In genomic region chr4:49521346-49521745, GRCm38 (mm10) we compare ENCODE assay signal across 8 mouse cellular contexts. TPM values are rescaled to one million over a fixed set of nuclear protein-coding genes. Genes with fewer than 3 reads are reported as not detected.
DNase-seq lines count a peak whose midpoint lies in the region; ATAC-seq and TF ChIP-seq lines count a peak whose summit lies in the region.

No protein-coding gene starts in this region.

- WGBS in cerebellum, adult 2 months, result under 1% methylated on average over 17 of the region's 17 CpGs
- WGBS in forebrain, embryonic 12.5 days, result under 1% methylated on average over 17 of the region's 17 CpGs
- WGBS in liver, embryonic 14.5 days (ENCODE audit: insufficient replicate concordance), result under 1% methylated on average over 15 of the region's 17 CpGs

- H3K9me3 ChIP-seq in E14TG2a.4 (ENCODE audit: low read length), result no peaks in the 10 kb centered on the region
- no peaks in the 10 kb centered on the region for H3K9me3 ChIP-seq in forebrain, embryonic 12.5 days
- no peaks in the 10 kb centered on the region for H3K9me3 ChIP-seq in liver, embryonic 14.5 days (ENCODE audit: control insufficient read depth, low read length)

- H3K36me3 ChIP-seq in E14TG2a.4 (ENCODE audit: insufficient read depth, low read length), result peaks cover 19% of the 10 kb centered on the region
- peaks cover 14% of the 10 kb centered on the region; the same call in 1 of the 2 replicates for H3K36me3 ChIP-seq in forebrain, embryonic 12.5 days (replicated peaks)
- peaks cover 4% of the 10 kb centered on the region; the same call in 1 of the 2 replicates for H3K36me3 ChIP-seq in liver, embryonic 14.5 days (replicated peaks; ENCODE audit: control insufficient read depth, insufficient read depth, low read depth)

- no peak for TF ChIP-seq POLR2A in cerebellum, adult 2 months (IDR thresholded peaks at IDR 0.05; ENCODE audit: borderline replicate concordance, insufficient read depth, low read length)

- H3K27ac ChIP-seq in cerebellum, adult 2 months (ENCODE audit: insufficient read depth, low read length), result no peak overlapping the region
- H3K27ac ChIP-seq in forebrain, embryonic 12.5 days, result 0 out of 2 replicates have a peak overlapping the region, but pooled peaks have one; percentile 13
- no peak overlapping the region for H3K27ac ChIP-seq in liver, embryonic 14.5 days

- TF ChIP-seq CTCF in cerebellum, adult 2 months (IDR thresholded peaks at IDR 0.05; ENCODE audit: borderline replicate concordance, insufficient read depth, low read depth, low read length), result no peak
- no peak for TF ChIP-seq CTCF in E14TG2a.4 (conservative IDR thresholded peaks at IDR 0.05; ENCODE audit: low read length)
- peak; percentile 26; the same call in 1 of the 2 replicates for TF ChIP-seq CTCF in liver, embryonic 14.5 days (IDR thresholded peaks at IDR 0.05; ENCODE audit: low read depth)

- no peak; the same call in 1 of the 2 replicates for ATAC-seq in forebrain, embryonic 12.5 days (ENCODE audit: low FRiP score)
- ATAC-seq in liver, embryonic 14.5 days (ENCODE audit: insufficient read depth), result peak; percentile 48

- peak overlapping the region; percentile 80 for H3K4me3 ChIP-seq in cerebellum, adult 2 months (replicated peaks; ENCODE audit: insufficient read depth, low read depth, low read length)
- peak overlapping the region; percentile 89 for H3K4me3 ChIP-seq in E14TG2a.4 (replicated peaks; ENCODE audit: low read length)
- peak overlapping the region; percentile 70 for H3K4me3 ChIP-seq in forebrain, embryonic 12.5 days (replicated peaks)
- peak overlapping the region; percentile 78 to 88 for H3K4me3 ChIP-seq in liver, embryonic 14.5 days (ENCODE audit: insufficient read depth in 1 of 2, low read depth in 2 of 2, low read length in 2 of 2)

- no peak for TF ChIP-seq EP300 in liver, embryonic 14.5 days (IDR thresholded peaks at IDR 0.05; ENCODE audit: low read depth)

- peak overlapping the region; percentile 72 for H3K9ac ChIP-seq in forebrain, embryonic 12.5 days
- peak overlapping the region; percentile 77 for H3K9ac ChIP-seq in liver, embryonic 14.5 days (replicated peaks)

- no peak for DNase-seq in cerebellum, adult 2 months
- no peak for DNase-seq in cerebellum, postnatal 25 days
- peak in 2 of 3 experiments; percentile 10 to 26 for DNase-seq in liver, embryonic 14.5 days (ENCODE audit: low read depth in 3 of 3, low spot score in 3 of 3)
- no peak for DNase-seq in adrenal gland, postnatal 25 days
- DNase-seq in right cerebral cortex, postnatal 4 days, result no peak
- DNase-seq in thymus, postnatal 25 days, result no peak

- no peaks in the 10 kb centered on the region for H3K27me3 ChIP-seq in cerebellum, adult 2 months (ENCODE audit: control insufficient read depth, insufficient read depth, low read length)
- no peaks in the 10 kb centered on the region for H3K27me3 ChIP-seq in E14TG2a.4 (ENCODE audit: insufficient read depth, low read length)
- H3K27me3 ChIP-seq in forebrain, embryonic 12.5 days, result no peaks in the 10 kb centered on the region
- no peaks in the 10 kb centered on the region for H3K27me3 ChIP-seq in liver, embryonic 14.5 days (ENCODE audit: control insufficient read depth, insufficient read depth, low read length)

- H3K4me2 ChIP-seq in forebrain, embryonic 12.5 days, result peak overlapping the region; percentile 65
- peak overlapping the region; percentile 88 for H3K4me2 ChIP-seq in liver, embryonic 14.5 days (ENCODE audit: low read depth)

- peaks cover 3% of the 10 kb centered on the region for H3K4me1 ChIP-seq in cerebellum, adult 2 months (ENCODE audit: control insufficient read depth, insufficient read depth, low read length)
- peaks cover 37% of the 10 kb centered on the region for H3K4me1 ChIP-seq in E14TG2a.4 (replicated peaks; ENCODE audit: low read depth, low read length)
- peaks cover 21% of the 10 kb centered on the region for H3K4me1 ChIP-seq in forebrain, embryonic 12.5 days
- H3K4me1 ChIP-seq in liver, embryonic 14.5 days (replicated peaks; ENCODE audit: control insufficient read depth in 2 of 2, insufficient read depth in 2 of 2, low read length in 1 of 2), result peaks cover 7 to 14% of the 10 kb centered on the region in 2 experiments

RNA-seq across cellular contexts. Expression of gene Zfp189, which starts 0.4 kb away (rescaled TPM):
- polyA plus RNA-seq in cerebellum, adult 2 months (2012; rRNA removed), result 4.6 and 5.0 TPM in 2 replicates
- polyA plus RNA-seq in forebrain, embryonic 12.5 days (2016; fragmentation: Nextera tagmentation; extraction: Ambion mirVana), result 12.5 and 13.0 TPM in 2 replicates
- 0.88 and 1.5 TPM in 2 replicates for polyA plus RNA-seq in liver, embryonic 14.5 days (2012; rRNA removed)
- 2.6 and 3.5 TPM in 2 replicates for polyA plus RNA-seq in liver, embryonic 14.5 days (2014; fragmentation: Nextera tagmentation; extraction: Ambion mirVana)
- total RNA-seq in adrenal gland, postnatal 25 days (2021), result 6.9 and 7.7 TPM in 2 replicates

RNA-seq across cellular contexts. Expression of gene Mrpl50, which starts 0.5 kb away (rescaled TPM):
- polyA plus RNA-seq in cerebellum, adult 2 months (2012; rRNA removed), result 18.4 and 20.0 TPM in 2 replicates
- 89.0 and 90.7 TPM in 2 replicates for polyA plus RNA-seq in forebrain, embryonic 12.5 days (2016; fragmentation: Nextera tagmentation; extraction: Ambion mirVana)
- polyA plus RNA-seq in liver, embryonic 14.5 days (2012; rRNA removed), result 11.7 and 16.6 TPM in 2 replicates
- polyA plus RNA-seq in liver, embryonic 14.5 days (2014; fragmentation: Nextera tagmentation; extraction: Ambion mirVana), result 55.7 TPM in 2 replicates
- total RNA-seq in adrenal gland, postnatal 25 days (2021), result 41.4 and 41.8 TPM in 2 replicates

RNA-seq across cellular contexts. Expression of gene Baat, which starts 15.0 kb away (rescaled TPM):
- 0.23 and 0.29 TPM in 2 replicates for polyA plus RNA-seq in cerebellum, adult 2 months (2012; rRNA removed)
- polyA plus RNA-seq in forebrain, embryonic 12.5 days (2016; fragmentation: Nextera tagmentation; extraction: Ambion mirVana), result 0.22 TPM in 1 of 2 replicates, not detected in the other
- polyA plus RNA-seq in liver, embryonic 14.5 days (2012; rRNA removed), result 0.39 and 0.47 TPM in 2 replicates
- polyA plus RNA-seq in liver, embryonic 14.5 days (2014; fragmentation: Nextera tagmentation; extraction: Ambion mirVana), result 0.86 and 1.0 TPM in 2 replicates
- total RNA-seq in adrenal gland, postnatal 25 days (2021), result 0.21 and 2.7 TPM in 2 replicates

RNA-seq across cellular contexts. Expression of gene Aldob, which starts 28.0 kb away (rescaled TPM):
- polyA plus RNA-seq in cerebellum, adult 2 months (2012; rRNA removed), result 3.4 and 3.8 TPM in 2 replicates
- polyA plus RNA-seq in forebrain, embryonic 12.5 days (2016; fragmentation: Nextera tagmentation; extraction: Ambion mirVana), result 0.32 TPM in 1 of 2 replicates, not detected in the other
- 88.5 and 103 TPM in 2 replicates for polyA plus RNA-seq in liver, embryonic 14.5 days (2012; rRNA removed)
- polyA plus RNA-seq in liver, embryonic 14.5 days (2014; fragmentation: Nextera tagmentation; extraction: Ambion mirVana), result 240 and 257 TPM in 2 replicates
- total RNA-seq in adrenal gland, postnatal 25 days (2021), result 22.3 TPM in 1 of 2 replicates, not detected in the other

RNA-seq across cellular contexts. Expression of gene Acnat1, which starts 47.6 kb away (rescaled TPM):
- 0.11 and 0.17 TPM in 2 replicates for polyA plus RNA-seq in cerebellum, adult 2 months (2012; rRNA removed)
- 0.45 TPM in 1 of 2 replicates, not detected in the other for polyA plus RNA-seq in forebrain, embryonic 12.5 days (2016; fragmentation: Nextera tagmentation; extraction: Ambion mirVana)
- 0.73 and 1.2 TPM in 2 replicates for polyA plus RNA-seq in liver, embryonic 14.5 days (2012; rRNA removed)
- polyA plus RNA-seq in liver, embryonic 14.5 days (2014; fragmentation: Nextera tagmentation; extraction: Ambion mirVana), result 0.11 and 0.61 TPM in 2 replicates
- total RNA-seq in adrenal gland, postnatal 25 days (2021), result 2.9 and 3.0 TPM in 2 replicates

Comparison
In these comparisons a context has a peak if more than half of its experiments do, and no peak if none do; other contexts are left out.
1. DNase-seq: peak in liver, embryonic 14.5 days (2 of 3); none in cerebellum, adult 2 months (0 of 2), cerebellum, postnatal 25 days (0 of 2), adrenal gland, postnatal 25 days (single experiment), right cerebral cortex, postnatal 4 days (single experiment) and thymus, postnatal 25 days (single experiment).
2. Peak in every context shown above with its lines, with median percentiles within 50 percentile points of each other: H3K4me3 ChIP-seq.